Mouse (Mus musculus) regulatory T cell (primary cell): Measurements from ENCODE around the gene Syt6.
"Not testable (repeated sequence)": the region's sequence is repeated elsewhere in the genome, so short reads cannot be mapped to it uniquely, and the experiment has no call there.

Experiments used
- in situ Hi-C: fragments of 300-600 bp; cut with MboI, MseI; formaldehyde crosslinking; loops from one replicate; pipeline ENCODE4 v1.15.1; 2025; ENCODE audit warnings: high pct_unique_total_duplicates

The Syt6 gene

DNA sequence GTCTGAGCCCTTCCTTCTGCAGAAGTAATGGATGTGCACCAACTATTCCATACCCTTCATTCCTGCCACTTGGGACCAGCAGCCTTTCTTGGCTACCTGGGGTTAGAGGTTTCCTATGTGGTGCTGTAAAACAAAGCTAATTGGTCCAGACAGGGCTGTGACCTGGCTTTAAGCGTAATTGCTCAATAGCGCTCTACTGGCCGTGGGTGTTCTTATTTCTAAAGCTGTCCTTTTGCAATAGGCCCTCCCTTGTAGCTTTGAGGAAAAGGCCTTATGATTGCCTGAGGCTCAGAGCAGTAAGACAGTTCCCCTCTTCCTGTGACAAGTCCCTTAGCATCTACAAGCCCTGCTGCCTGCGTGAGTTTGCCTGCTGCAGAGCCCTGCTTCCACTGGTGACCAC lies 22.6 kb downstream of the Syt6 start:
- in situ Hi-C loops: no loop called here

DNA sequence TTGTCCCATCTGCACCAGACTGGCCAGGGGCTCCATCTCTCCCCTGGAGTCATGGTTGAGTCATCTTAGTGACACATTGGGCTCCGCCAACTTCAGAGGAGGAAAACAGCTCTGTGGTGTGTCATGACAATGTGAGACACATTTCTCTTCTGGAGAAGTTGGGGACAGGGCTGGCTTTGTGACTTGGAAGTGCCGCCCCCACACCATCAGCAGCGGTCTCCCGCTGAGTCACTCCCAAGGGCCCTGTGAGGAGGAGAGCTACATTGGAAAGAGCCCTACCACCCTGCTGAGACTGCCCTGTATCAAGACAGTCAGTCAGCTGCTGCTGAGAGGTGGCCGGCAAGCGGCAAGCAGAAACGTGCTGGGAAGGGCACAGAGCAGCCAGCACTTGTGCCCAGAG lies 26.0 kb downstream of the Syt6 start:
- in situ Hi-C loops: no loop called here

DNA sequence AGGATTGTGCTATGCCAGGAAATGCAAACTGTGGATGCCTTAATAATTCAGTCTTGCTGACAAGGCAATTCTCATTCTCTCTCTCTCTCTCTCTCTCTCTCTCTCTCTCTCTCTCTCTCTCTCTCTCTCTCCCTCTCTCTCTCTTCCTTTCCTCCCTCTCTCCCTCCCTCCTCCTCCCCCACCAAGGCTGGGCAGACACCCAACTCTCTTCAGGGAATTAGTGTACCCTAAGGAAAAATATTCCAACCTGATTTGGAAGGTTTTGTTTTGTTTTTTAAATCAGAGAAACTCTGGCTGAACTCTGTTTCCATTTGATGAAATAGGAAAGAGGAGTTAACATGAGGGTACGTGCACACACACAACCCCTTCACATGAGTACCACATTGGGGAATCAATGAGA lies 26.5 kb downstream of the Syt6 start:
- in situ Hi-C loops: no loop called here

DNA sequence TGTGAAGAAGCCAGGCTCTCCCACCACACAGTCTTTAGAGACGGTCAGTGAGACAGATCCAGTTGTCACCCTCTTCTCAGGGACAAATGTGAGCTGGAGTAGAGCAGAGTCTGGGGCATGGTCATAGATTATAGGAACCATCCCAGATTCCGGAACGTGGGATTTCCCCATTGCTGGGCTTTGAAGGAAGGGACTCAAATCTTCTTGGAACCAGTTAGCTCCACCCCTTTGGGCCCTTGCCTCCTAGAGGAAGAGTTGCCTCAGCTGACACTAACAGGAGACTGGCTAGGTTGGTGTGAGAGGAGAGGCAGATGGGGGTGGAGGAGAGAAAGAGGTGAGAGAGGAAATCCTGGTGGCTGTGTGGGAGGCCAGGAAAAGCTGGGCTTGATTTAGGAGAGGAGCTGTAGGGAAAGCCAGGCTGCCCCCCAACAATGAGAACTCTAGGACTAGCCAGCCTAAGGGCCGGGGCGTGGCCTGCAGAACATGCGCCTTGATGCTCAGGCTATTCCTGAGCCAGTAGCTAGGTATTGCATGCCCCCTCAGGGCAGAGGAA lies 31.1 kb downstream of the Syt6 start:
- in situ Hi-C loops: loop anchor here (5.0 kb wide), 1 partner anchor 101 kb away; no protein-coding TSS in a partner anchor

DNA sequence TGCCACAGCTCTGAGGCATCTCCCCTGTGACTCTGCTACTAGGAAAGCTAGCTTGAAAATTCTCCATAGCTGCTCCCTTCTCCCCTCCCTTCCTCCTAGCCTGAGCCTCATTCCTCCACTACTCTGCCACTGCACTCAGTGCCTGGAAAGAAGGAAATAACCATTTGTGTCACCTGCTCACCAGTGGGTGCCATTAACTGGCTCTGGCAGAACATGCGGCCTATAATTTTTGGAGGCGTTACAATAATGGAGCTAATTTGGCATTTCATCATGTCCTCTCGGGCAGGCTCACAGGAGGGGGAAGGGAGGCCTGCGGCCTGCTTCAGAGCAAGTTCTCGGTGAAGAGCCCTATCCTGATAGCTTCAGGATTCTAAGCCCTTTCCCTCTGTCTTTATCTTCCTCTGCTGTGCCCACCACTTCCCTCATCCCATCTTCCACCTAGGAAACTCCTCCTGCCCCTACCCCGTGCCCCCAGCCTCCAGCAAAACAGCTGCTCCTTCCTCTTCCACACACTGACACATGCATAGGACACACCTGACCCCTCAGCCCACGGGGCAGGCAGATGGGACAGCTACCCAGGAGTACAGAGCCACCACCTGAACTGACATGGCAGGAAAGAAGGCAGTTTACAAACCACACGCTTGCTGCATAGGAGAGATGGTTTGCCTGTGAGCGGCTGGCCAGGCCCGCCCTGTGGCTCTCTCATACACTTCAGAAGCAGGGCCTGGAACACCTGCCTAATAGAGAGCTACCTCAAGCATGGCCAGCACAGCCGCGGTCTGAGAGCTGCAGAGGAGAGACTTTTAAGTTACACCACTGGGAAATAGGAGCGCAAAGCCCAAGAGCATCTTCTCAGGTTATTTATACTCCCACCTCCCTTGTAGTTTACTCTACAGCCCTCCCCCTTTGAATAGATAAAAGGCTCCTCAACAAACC lies 31.9 kb downstream of the Syt6 start:
- in situ Hi-C loops: loop anchor here (5.0 kb wide), 1 partner anchor 100 kb away; no protein-coding TSS in a partner anchor

DNA sequence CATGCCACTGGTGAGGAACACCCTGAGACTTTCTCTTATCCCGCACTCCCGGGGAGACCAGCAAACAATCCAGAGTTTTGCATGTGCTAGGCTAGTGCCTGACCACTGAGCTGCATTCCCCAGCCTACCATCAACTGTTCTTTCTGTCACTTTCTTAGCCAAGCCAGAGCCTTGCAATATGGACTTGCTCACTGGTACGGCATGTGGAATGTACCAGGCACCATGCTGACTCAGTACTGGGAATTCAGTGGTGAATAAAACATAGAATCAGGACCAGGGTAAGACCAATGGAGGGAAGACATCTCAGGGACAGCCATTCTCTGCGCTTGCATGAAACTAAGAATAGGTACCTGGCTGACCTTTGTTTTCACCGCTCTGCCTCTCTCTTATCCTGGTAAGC lies 35.2 kb downstream of the Syt6 start:
- in situ Hi-C loops: no loop called here

DNA sequence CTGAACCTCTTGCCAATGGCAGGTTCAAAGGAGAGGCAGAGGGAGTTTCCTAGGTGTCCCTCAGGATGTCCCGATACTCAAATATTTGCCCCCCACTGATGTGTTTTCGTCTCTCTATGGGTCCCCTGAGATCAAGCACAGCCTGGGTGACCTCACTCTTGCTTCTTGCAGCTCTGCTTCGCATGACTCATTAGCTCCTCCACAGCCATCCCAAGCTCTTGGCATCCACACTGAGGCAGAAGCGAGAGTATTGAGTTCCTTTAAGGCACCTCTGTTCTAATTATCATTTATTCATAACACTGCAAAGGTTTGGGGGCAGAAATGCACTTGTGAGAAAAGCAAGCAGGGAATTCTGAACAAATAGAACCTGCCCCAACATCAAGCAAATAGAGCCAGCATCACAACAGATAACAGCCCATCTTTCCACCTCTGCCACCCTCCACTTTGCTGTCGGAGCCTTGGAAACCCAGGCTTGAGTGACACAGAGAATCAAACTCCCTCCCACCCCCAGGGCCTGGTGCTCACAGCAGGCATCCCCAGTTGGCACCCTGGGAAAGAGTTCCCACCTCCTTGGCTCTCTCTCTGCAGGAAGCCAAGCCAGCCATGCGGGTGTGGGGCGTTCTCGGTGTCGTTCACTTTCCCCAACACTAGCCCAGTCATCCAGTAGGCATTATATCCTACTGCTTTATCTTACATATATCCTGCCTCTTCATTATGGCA lies 37.8 kb downstream of the Syt6 start:
- in situ Hi-C loops: no loop called here

DNA sequence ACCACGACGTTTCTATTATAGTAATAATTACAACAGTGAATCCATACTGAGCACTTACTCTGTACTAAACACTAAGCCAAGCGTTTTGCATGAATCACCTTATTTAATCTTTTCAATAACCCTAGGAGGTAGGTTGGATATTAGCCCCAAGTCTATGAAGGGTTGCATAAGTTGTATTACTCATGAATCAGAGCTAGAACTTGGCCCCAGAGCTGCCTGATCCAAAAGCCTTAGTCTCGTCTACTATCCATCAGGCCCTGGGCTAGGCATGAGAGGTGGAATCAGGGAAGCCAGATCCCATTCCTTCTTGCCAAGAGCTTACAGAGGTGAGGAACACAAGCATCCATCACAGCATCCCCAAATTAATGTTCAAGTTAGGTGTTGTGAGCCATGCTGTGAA lies 40.6 kb downstream of the Syt6 start:
- in situ Hi-C loops: no loop called here

DNA sequence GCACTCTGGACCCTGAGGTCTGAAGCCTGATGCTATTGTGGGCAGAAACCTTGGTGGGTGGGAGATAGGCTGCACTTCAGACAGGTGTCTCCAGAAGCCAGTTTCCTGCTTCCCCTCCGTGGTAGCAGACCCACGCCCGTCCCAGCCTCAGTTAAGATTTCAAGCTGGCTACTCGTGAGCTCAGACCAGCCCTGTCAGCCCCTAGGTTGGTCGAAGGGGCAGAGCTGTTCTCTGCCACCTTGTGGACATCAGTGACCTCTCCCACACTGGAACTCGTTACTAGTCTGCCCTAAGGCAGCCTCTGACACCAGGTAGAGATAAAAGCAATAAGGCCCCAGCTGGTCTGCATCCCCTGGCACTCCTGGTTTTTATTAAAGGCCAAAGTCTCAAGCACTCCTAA lies 42.0 kb downstream of the Syt6 start:
- in situ Hi-C loops: no loop called here

DNA sequence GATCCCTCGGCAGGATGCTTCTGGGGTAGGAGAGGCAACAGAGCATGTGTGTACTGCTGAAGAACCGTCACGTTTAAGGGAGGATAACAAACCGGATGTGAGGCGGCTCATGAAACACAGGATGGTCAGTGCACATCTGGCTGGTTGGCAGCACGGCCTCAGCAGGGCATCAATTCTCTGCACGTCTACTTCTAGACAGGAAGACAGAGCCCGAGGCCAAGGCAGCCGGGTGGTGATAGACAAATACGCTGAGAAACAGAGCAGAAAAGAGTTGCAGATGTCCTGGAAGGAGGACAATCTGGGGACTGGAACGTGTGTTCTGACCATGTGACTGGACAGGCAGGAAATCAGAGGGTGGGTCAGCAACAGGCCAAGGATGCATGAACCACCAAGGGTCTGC lies 45.1 kb downstream of the Syt6 start:
- in situ Hi-C loops: loop anchor here (5.0 kb wide), 1 partner anchor 48 kb away; no protein-coding TSS in a partner anchor

DNA sequence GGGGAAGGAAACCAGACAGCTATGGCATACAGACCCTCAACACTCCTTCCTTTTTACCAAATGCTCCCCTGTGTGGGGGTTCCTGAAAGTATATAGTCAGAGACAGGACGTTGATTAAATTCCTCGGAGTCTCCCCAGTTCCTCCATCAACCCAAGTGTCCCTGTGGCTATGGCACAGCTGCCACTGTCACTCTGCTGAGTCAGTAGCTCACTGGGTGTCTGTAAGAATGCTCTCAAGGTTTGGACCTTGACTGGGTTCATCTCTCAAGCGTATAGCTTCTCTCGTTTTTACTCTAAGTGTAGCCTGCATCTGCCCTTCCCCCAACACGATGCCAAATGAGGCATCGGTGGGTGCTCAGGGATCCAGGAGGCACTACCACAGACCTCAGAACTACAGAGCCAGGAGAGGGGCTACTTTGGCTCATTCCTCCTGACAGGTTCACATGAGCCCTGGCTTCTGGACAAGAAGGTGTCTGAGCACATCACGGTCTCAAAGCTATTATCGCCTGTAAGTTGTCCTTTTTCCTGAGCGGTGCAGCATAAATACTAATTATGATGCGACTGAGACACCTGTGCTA lies 49.0 kb downstream of the Syt6 start:
- in situ Hi-C loops: loop anchor here (5.0 kb wide), 1 partner anchor 52 kb away; no protein-coding TSS in a partner anchor

DNA sequence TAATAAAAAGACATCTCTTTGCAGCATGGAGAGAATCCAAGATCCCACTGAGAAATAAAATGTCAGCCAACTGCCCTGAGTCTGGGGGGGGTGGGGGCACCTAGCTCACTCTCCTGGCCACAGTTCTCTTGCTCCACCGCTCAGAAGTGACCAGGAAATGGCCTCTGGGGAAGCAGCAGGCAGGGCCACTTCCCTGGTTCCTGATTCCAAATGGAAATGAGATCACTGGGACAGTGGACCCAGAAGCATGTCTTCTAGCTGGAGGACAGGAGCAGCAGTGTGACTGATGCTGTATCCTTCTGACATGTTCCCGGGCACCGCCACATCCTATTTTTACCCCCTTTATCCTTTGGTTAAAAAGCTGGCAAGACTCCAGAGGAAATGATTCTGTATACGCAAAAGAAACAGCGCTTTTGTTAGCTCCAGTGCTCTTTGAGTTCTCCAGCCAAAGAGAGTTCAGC lies 49.6 kb downstream of the Syt6 start:
- in situ Hi-C loops: loop anchor here (5.0 kb wide), 1 partner anchor 52 kb away; no protein-coding TSS in a partner anchor

DNA sequence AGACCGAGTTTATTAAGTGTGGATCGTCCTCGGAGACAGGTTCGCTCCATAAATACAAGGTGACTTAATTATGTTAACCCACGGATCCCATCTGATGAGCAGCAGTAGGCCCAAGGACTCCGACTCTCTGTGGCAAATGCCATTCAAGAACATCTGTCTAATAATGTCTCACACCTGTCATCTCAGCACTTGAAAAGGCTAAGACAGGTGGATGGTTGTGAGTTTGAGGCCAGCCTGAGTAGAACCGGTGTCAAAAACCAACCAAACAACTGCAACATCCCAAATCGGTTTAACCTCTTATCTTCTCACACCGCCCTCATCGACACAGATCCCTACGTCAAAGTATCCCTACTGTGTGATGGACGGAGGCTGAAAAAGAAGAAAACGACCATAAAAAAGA lies 50.1 kb downstream of the Syt6 start:
- in situ Hi-C loops: no loop called here

DNA sequence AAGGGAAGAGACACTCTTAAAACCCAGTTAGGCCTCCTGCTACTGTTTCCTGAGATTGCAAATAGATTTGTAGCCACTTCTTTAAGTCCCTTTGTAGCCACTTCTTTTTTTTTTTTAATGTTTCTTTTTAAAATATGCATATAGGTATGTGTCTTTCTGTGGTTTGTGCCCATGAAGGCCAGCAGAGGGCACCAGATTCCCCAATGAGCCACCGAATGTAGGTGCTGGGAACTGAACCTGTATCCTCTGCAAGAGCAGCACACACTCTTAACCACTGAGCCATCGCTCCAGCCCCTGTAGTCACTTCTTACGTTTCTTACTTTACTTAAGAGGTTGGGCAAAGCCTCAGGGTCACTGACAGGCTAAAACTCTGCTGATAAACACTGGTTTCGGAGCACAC lies 51.5 kb downstream of the Syt6 start:
- in situ Hi-C loops: no loop called here

DNA sequence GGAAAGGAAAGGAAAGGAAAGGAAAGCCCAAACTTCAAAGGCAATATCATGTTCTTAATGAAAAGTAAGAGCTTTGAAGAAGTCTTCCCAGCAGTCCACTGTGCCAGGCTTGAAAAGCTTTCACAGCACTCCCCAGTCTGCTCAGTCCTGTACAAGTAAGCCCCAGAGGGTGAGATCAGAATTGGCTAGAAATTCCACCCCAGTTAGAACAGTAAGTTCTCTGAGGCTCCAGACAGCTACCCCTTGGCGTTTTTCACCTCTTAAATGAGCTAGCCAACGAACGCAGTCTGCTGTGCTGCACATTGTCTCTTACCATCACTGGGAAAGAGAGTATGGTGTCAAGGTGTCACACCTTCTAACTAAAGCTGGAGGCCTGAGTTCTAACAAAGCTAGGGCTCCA lies 52.6 kb downstream of the Syt6 start:
- in situ Hi-C loops: no loop called here

DNA sequence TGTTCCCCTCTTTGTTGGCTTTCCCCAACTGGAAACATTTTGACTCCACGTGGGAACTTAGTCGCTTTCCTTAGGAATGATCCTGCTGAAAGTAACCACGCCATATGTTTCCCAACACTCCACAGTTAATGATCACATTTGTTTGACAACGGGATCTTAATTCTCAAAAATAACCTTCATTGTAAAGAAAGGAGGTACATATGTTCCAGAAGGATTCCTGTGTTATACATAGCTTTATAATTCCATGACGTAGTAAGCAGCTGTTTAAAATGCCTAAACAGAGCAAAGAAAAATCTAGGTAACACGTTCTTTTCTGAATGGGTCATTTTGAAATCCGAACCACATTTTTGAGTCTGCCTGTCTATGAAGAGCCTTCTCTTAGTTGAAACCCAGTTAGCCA lies 58.1 kb downstream of the Syt6 start:
- in situ Hi-C loops: no loop called here

DNA sequence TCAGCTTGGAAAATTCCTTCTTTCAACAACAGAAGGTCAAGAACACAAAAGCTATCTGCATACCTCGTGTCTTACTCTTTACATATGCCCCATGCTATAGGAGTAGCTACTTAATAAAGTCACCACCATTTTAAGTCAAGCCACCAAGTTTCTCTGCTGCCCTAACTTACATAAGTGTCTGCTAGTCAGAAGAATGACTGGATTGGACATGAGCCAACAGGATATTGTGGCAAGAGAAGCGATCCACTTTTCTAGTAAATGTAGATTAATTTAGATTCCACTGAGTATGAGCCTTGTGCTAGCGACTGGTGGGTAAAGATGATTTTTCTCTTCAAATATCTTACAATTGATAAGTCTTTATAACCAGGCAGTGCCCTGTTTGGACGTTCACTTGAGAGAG lies 58.8 kb downstream of the Syt6 start:
- in situ Hi-C loops: no loop called here

DNA sequence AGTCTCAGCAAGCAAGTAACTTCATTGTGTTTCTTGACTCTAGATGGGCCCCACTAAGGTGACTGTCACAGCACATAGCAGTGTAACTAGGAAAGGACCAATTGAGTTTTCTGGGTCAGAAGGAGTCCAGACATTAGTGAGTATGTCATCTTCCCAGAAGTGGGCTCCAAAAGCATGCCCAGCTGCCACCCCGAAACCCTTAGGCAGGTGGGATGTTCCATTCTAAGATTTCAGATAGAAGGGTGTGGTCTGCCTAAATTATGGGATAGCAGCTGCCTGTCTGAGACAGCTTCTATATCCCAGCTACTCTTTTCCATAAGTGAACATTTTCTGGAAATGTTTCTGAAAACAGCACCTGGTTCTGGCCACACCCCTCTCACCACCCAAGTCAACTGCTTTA lies 59.2 kb downstream of the Syt6 start:
- in situ Hi-C loops: no loop called here

DNA sequence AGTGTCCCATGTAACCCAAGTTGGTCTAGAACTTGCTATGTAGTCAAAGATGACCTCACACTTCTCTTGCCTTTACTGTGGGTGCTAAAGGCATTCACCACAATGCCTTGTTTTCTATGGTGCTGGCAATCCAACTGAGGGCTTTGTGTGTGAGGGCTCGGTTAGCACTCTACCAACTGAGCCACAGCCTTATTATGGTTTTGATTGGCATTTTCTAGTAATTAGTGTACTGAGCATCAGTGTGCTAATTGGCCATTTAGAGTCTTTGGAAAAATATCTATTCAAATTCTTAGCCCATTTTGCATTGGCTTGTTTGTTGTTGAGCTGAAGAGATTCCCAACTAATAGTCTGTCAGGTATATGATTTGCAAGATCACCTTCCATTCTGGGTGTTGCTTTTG lies 62.6 kb downstream of the Syt6 start:
- in situ Hi-C loops: no loop called here

DNA sequence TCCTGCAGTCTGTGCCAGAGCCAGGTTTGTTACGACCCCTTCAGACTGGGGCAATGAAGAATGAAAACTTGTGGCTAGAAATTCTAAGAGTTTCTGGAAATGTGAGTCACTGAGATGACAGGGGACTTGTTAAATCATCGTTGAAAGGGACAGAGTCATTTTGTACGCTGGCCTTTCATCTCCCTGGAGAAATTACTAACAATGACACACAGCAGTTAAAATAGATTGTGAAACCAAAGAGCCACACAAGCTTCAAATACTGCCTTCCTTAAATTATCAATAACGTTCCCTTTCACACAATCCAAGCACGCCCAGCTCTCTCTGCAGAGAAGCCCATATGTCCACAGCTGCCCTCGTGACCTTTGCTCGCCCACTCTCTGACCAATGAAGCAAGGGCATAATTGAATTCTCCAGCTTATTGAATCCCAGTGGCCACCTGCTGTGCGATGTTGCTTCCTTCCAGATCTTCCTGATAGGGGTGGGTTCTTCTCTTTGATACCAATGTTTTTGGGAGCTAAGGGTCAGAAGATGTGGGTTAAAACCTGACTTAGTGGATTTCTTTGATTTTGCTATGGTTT lies 65.3 kb downstream of the Syt6 start:
- in situ Hi-C loops: no loop called here

DNA sequence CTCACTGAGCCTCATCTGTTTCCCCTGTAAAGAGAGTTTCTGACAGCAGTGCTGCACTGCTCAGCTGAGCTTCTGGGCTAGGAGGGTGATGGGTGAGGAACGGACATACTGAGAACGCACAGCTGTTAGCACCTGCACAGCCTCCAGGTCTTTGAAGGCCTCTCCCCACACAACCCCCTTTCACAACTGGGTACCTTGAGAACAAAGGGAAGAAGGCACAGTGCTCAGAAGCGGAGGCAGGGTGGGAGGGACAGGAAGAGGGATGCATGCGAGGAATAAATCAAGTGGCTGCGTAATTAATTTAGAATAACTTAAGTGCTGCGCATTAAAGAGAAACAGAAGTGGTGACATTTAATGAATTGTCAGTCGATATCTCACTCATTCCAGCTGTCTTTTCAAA lies 66.3 kb downstream of the Syt6 start:
- in situ Hi-C loops: no loop called here

DNA sequence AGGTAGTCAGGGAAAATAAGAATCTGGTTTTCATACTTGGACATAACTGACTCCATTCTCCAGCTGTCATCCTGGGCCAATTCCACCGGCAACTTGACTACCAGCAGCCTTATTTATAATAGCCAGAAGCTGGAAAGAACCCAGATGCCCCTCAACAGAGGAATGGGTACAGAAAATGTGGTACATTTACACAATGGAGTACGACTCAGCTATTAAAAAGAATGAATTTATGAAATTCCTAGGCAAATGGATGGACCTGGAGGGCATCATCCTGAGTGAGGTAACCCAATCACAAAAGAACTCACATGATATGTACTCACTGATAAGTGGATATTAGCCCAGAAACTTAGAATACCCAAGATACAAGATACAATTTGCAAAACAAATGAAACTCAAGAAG lies 70.9 kb downstream of the Syt6 start, which contains the start of gene Atg4a-ps:
Gene Atg4a-ps (minus strand): TSS at position 101 of the 400 bp plus-strand sequence.
- in situ Hi-C loops: not testable (repeated sequence)
